Mouse (Mus musculus) ES-CJ7 (cell line): ENCODE measurements around the gene Wrap53.
A peak's percentile ranks its signal among the peaks of the same experiment; 100 is the strongest.
"Not testable (repeated sequence)": the region's sequence is repeated elsewhere in the genome, so short reads cannot be mapped to it uniquely, and the experiment has no call there.

Experiments
- DNase-seq: peaks from one replicate; pipeline ENCODE4 v3.0.0; 2011; ENCODE audit warnings: low read depth, low spot score

Gene Wrap53

GRCm38 (mm10) chr11:69580091-69580514 lies at the start of gene Wrap53, which contains the start of gene Trp53:
TSS of gene Wrap53 (minus strand) at chr11:69580255.
TSS of gene Trp53 (plus strand) at chr11:69580359.
- peak; percentile 98 for DNase-seq

GRCm38 (mm10) chr11:69629802-69630201 lies 49.7 kb upstream of the Wrap53 start:
- peak; percentile 70 for DNase-seq

- DNase-seq: peak; percentile 87
These were observed 48.2 kb upstream of the Wrap53 start for GRCm38 (mm10) chr11:69628286-69628685.

- DNase-seq: not testable (repeated sequence)
These were observed 44.3 kb upstream of the Wrap53 start for GRCm38 (mm10) chr11:69624339-69624738.

GRCm38 (mm10) chr11:69623006-69623405 lies 43.0 kb upstream of the Wrap53 start:
- no peak for DNase-seq

GRCm38 (mm10) chr11:69622406-69622805 lies 42.4 kb upstream of the Wrap53 start:
- DNase-seq: no peak

GRCm38 (mm10) chr11:69621571-69622268 lies 41.7 kb upstream of the Wrap53 start, which contains the start of gene Sat2:
TSS of gene Sat2 (plus strand) at chr11:69622024.
- DNase-seq: no peak

- DNase-seq: no peak
These were observed 40.5 kb upstream of the Wrap53 start for GRCm38 (mm10) chr11:69620394-69621081.

- DNase-seq: no peak
These were observed 37.8 kb upstream of the Wrap53 start, which contains the start of gene Shbg for GRCm38 (mm10) chr11:69617805-69618204. TSS of gene Shbg (minus strand) at chr11:69617905.

GRCm38 (mm10) chr11:69616781-69617180 lies 36.7 kb upstream of the Wrap53 start:
- no peak for DNase-seq

GRCm38 (mm10) chr11:69614257-69614588 lies 34.2 kb upstream of the Wrap53 start:
- not testable (repeated sequence) for DNase-seq

- DNase-seq: peak; percentile 87
These were observed 33.6 kb upstream of the Wrap53 start for GRCm38 (mm10) chr11:69613553-69614256.

GRCm38 (mm10) chr11:69610899-69611298 lies 30.8 kb upstream of the Wrap53 start:
- DNase-seq: no peak

- DNase-seq: no peak
These were observed 29.4 kb upstream of the Wrap53 start for GRCm38 (mm10) chr11:69609416-69609815.

GRCm38 (mm10) chr11:69608525-69608924 lies 28.5 kb upstream of the Wrap53 start:
- DNase-seq: no peak

- no peak for DNase-seq
These were observed 26.8 kb upstream of the Wrap53 start for GRCm38 (mm10) chr11:69606832-69607231.

- no peak for DNase-seq
These were observed 26.4 kb upstream of the Wrap53 start for GRCm38 (mm10) chr11:69606491-69606795.

- DNase-seq: peak; percentile 92
These were observed 25.9 kb upstream of the Wrap53 start, which contains the start of gene Atp1b2 for GRCm38 (mm10) chr11:69605726-69606490. TSS of gene Atp1b2 (minus strand) at chr11:69605942.

GRCm38 (mm10) chr11:69604795-69605664 lies 25.0 kb upstream of the Wrap53 start:
- no peak for DNase-seq

- DNase-seq: no peak
These were observed 24.3 kb upstream of the Wrap53 start for GRCm38 (mm10) chr11:69604347-69604746.

GRCm38 (mm10) chr11:69603516-69603915 lies 23.5 kb upstream of the Wrap53 start:
- no peak for DNase-seq
